Mouse (Mus musculus) CH12.LX (cell line): ENCODE data around the gene Msi2. TPM values are rescaled to one million over a fixed set of nuclear protein-coding genes. Genes with fewer than 3 reads are reported as not detected.

Experiments
- DNase-seq: peaks from one replicate; pipeline ENCODE4 v3.0.0-alpha.2; 2013; ENCODE audit errors: extremely low read depth
- H3K27ac ChIP-seq: 2 replicates; pipeline ENCODE4 v1.5.1; 2012; ENCODE audit warnings: low read depth, mild to moderate bottlenecking, control low read depth, moderate library complexity; ENCODE audit not compliant: insufficient read depth
- H3K27me3 ChIP-seq: replicated peaks from 2 replicates; pipeline ENCODE3; 2012; ENCODE audit warnings: inconsistent platforms
- H3K36me3 ChIP-seq, 2 experiments: replicated peaks in 1 of 2; 2 replicates each; pipeline versions ENCODE3 to v1.6.1; 2012; ENCODE audit warnings: inconsistent platforms in 1 of 2, low read length in 1 of 2, mild to moderate bottlenecking in 1 of 2, mixed read lengths in 1 of 2, moderate library complexity in 1 of 2; ENCODE audit not compliant: control insufficient read depth in 1 of 2, insufficient read depth in 1 of 2
- H3K4me1 ChIP-seq, 2 experiments: 2 replicates each; pipeline ENCODE4 v1.6.1; 2012; ENCODE audit warnings: inconsistent platforms in 1 of 2, moderate library complexity in 1 of 2; ENCODE audit not compliant: insufficient read depth in 2 of 2, control insufficient read depth in 1 of 2
- H3K4me2 ChIP-seq: 2 replicates; pipeline ENCODE4 v1.6.1; 2012; ENCODE audit warnings: low read depth, mild to moderate bottlenecking, control low read depth; ENCODE audit not compliant: poor library complexity, insufficient read depth, severe bottlenecking
- H3K4me3 ChIP-seq, 3 experiments: fragments of 150-350 bp in 1 of 3; sonication (generic) in 1 of 3; replicated peaks in 1 of 3; 2 replicates each; pipeline versions ENCODE3 to v1.5.1; 2011 to 2012; ENCODE audit warnings: low read depth in 2 of 3, low read length in 2 of 3, mild to moderate bottlenecking in 2 of 3, moderate library complexity in 2 of 3, control low read depth in 1 of 3, improper control_type of control experiment in 1 of 3, inconsistent platforms in 1 of 3, mixed read lengths in 1 of 3; ENCODE audit not compliant: poor library complexity in 1 of 3
- H3K79me2 ChIP-seq: replicated peaks from 2 replicates; pipeline ENCODE4 v1.6.1; 2012; ENCODE audit warnings: mild to moderate bottlenecking, moderate library complexity; ENCODE audit not compliant: control insufficient read depth, poor library complexity, insufficient read depth, severe bottlenecking; ENCODE audit errors: extremely low read depth
- H3K9ac ChIP-seq: 2 replicates; pipeline ENCODE4 v1.6.1; 2012; ENCODE audit warnings: low read depth, mild to moderate bottlenecking, control low read depth, moderate library complexity; ENCODE audit not compliant: insufficient read depth
- H3K9me3 ChIP-seq: replicated peaks from 2 replicates; pipeline ENCODE3; 2012; ENCODE audit warnings: low read length, inconsistent platforms, mixed read lengths
- BHLHE40 ChIP-seq: IDR thresholded peaks from 2 replicates; pipeline ENCODE4 v1.6.1; 2011; ENCODE audit warnings: mild to moderate bottlenecking, low read depth, low read length, improper control_type of control experiment
- CHD1 ChIP-seq: IDR thresholded peaks from 2 replicates; pipeline ENCODE4 v1.6.1; 2012; ENCODE audit warnings: low read depth, low read length, improper control_type of control experiment, inconsistent platforms
- CHD2 ChIP-seq: IDR thresholded peaks from 2 replicates; pipeline ENCODE4 v1.6.1; 2011; ENCODE audit warnings: low read length, improper control_type of control experiment
- CTCF ChIP-seq, 2 experiments: IDR thresholded peaks in 1 of 2; conservative IDR thresholded peaks in 1 of 2; 2 replicates each; pipeline ENCODE4 v1.5.1; 2011 to 2012; ENCODE audit warnings: low read depth in 2 of 2, low read length in 2 of 2, improper control_type of control experiment in 1 of 2, inconsistent platforms in 1 of 2, mild to moderate bottlenecking in 1 of 2, moderate library complexity in 1 of 2
- E2F4 ChIP-seq: IDR thresholded peaks from 2 replicates; pipeline ENCODE4 v1.6.1; 2011; ENCODE audit warnings: low read depth, low read length, improper control_type of control experiment; ENCODE audit not compliant: insufficient replicate concordance
- ELF1 ChIP-seq: IDR thresholded peaks from 2 replicates; pipeline ENCODE4 v1.6.1; 2014; ENCODE audit warnings: low read depth, mild to moderate bottlenecking, inconsistent platforms, low read length, improper control_type of control experiment
- EP300 ChIP-seq: IDR thresholded peaks from 2 replicates; pipeline ENCODE4 v1.6.1; 2011; ENCODE audit warnings: low read length, improper control_type of control experiment
- ETS1 ChIP-seq: conservative IDR thresholded peaks from 2 replicates; pipeline ENCODE4 v1.6.1; 2012; ENCODE audit warnings: low read depth, mild to moderate bottlenecking, inconsistent platforms, low read length, improper control_type of control experiment, moderate library complexity
- GABPA ChIP-seq: IDR thresholded peaks from 2 replicates; pipeline ENCODE4 v1.6.1; 2012; ENCODE audit warnings: low read depth, low read length, improper control_type of control experiment, inconsistent platforms; ENCODE audit not compliant: insufficient replicate concordance
- HCFC1 ChIP-seq: IDR thresholded peaks from 2 replicates; pipeline ENCODE4 v1.6.1; 2012; ENCODE audit warnings: low read depth, mild to moderate bottlenecking, inconsistent platforms, low read length, improper control_type of control experiment
- IRF4 ChIP-seq: IDR thresholded peaks from 2 replicates; pipeline ENCODE4 v1.6.1; 2014; ENCODE audit warnings: low read depth, mild to moderate bottlenecking, inconsistent platforms, low read length, improper control_type of control experiment
- JUN ChIP-seq: IDR thresholded peaks from 2 replicates; pipeline ENCODE4 v1.6.1; 2011; ENCODE audit warnings: low read depth, mild to moderate bottlenecking, low read length, improper control_type of control experiment, moderate library complexity; ENCODE audit not compliant: insufficient read depth
- JUND ChIP-seq: conservative IDR thresholded peaks from 2 replicates; pipeline ENCODE4 v1.6.1; 2011; ENCODE audit warnings: low read depth, low read length, improper control_type of control experiment
- KAT2A ChIP-seq: IDR thresholded peaks from 2 replicates; pipeline ENCODE4 v1.6.1; 2012; ENCODE audit warnings: low read length, improper control_type of control experiment, inconsistent platforms; ENCODE audit not compliant: insufficient replicate concordance
- MAFK ChIP-seq: IDR thresholded peaks from 2 replicates; pipeline ENCODE4 v1.6.1; 2011; ENCODE audit warnings: low read length, improper control_type of control experiment; ENCODE audit not compliant: insufficient replicate concordance
- MAX ChIP-seq: IDR thresholded peaks from 2 replicates; pipeline ENCODE4 v1.6.1; 2011; ENCODE audit warnings: low read length, improper control_type of control experiment
- MAZ ChIP-seq: IDR thresholded peaks from 2 replicates; pipeline ENCODE4 v1.6.1; 2012; ENCODE audit warnings: low read depth, mild to moderate bottlenecking, inconsistent platforms, low read length, improper control_type of control experiment, moderate library complexity
- MEF2A ChIP-seq: IDR thresholded peaks from 2 replicates; pipeline ENCODE4 v1.6.1; 2014; ENCODE audit warnings: low read depth, mild to moderate bottlenecking, inconsistent platforms, low read length, improper control_type of control experiment, borderline replicate concordance
- MXI1 ChIP-seq: IDR thresholded peaks from 2 replicates; pipeline ENCODE4 v1.6.1; 2011; ENCODE audit warnings: mild to moderate bottlenecking, low read depth, low read length, improper control_type of control experiment
- MYC ChIP-seq: IDR thresholded peaks from 2 replicates; pipeline ENCODE4 v1.6.1; 2011; ENCODE audit warnings: low read depth, mild to moderate bottlenecking, improper control_type of control experiment, low read length
- NELFE ChIP-seq: IDR thresholded peaks from 2 replicates; pipeline ENCODE4 v1.6.1; 2011; ENCODE audit warnings: low read depth, low read length, improper control_type of control experiment
- NRF1 ChIP-seq: IDR thresholded peaks from 2 replicates; pipeline ENCODE4 v1.6.1; 2014; ENCODE audit warnings: low read depth, mild to moderate bottlenecking, inconsistent platforms, low read length, improper control_type of control experiment, moderate library complexity
- PAX5 ChIP-seq: IDR thresholded peaks from 2 replicates; pipeline ENCODE4 v1.6.1; 2012; ENCODE audit warnings: low read length, inconsistent platforms, mixed read lengths
- POLR2AphosphoS2 ChIP-seq: IDR thresholded peaks from 2 replicates; pipeline ENCODE4 v1.6.1; 2011; ENCODE audit warnings: low read depth, low read length, improper control_type of control experiment
- RAD21 ChIP-seq: IDR thresholded peaks from 2 replicates; pipeline ENCODE4 v1.6.1; 2011; ENCODE audit warnings: low read depth, mild to moderate bottlenecking, low read length, improper control_type of control experiment, moderate library complexity
- SIN3A ChIP-seq: IDR thresholded peaks from 2 replicates; pipeline ENCODE4 v1.6.1; 2012; ENCODE audit warnings: low read length, improper control_type of control experiment, inconsistent platforms
- SMC3 ChIP-seq: IDR thresholded peaks from 2 replicates; pipeline ENCODE4 v1.6.1; 2011; ENCODE audit warnings: low read depth, low read length, improper control_type of control experiment
- TCF12 ChIP-seq: IDR thresholded peaks from 2 replicates; pipeline ENCODE4 v1.6.1; 2014; ENCODE audit warnings: low read depth, mild to moderate bottlenecking, inconsistent platforms, low read length, improper control_type of control experiment
- UBTF ChIP-seq: IDR thresholded peaks from 2 replicates; pipeline ENCODE4 v1.6.1; 2012; ENCODE audit warnings: low read depth, mild to moderate bottlenecking, inconsistent platforms, low read length, improper control_type of control experiment, moderate library complexity
- USF1 ChIP-seq: IDR thresholded peaks from 2 replicates; pipeline ENCODE4 v1.6.1; 2014; ENCODE audit warnings: low read depth, mild to moderate bottlenecking, inconsistent platforms, low read length, improper control_type of control experiment
- USF2 ChIP-seq: conservative IDR thresholded peaks from 2 replicates; pipeline ENCODE4 v1.6.1; 2011; ENCODE audit warnings: low read depth, low read length, improper control_type of control experiment
- ZC3H11A ChIP-seq: IDR thresholded peaks from 2 replicates; pipeline ENCODE4 v1.6.1; 2012; ENCODE audit warnings: low read depth, mild to moderate bottlenecking, inconsistent platforms, low read length, improper control_type of control experiment
- ZKSCAN1 ChIP-seq: IDR thresholded peaks from 2 replicates; pipeline ENCODE4 v1.6.1; 2012; ENCODE audit warnings: low read depth, inconsistent platforms, low read length, improper control_type of control experiment, borderline replicate concordance
- ZMIZ1 ChIP-seq: IDR thresholded peaks from 2 replicates; pipeline ENCODE4 v1.6.1; 2012; ENCODE audit warnings: low read depth, mild to moderate bottlenecking, inconsistent platforms, low read length, improper control_type of control experiment
- ZNF384 ChIP-seq: IDR thresholded peaks from 2 replicates; pipeline ENCODE4 v1.6.1; 2012; ENCODE audit warnings: low read depth, low read length, improper control_type of control experiment, inconsistent platforms
- dilution Hi-C: fragments of 300-500 bp; cut with MboI; formaldehyde crosslinking; loops from 2 replicates; pipeline ENCODE4 v1.14.3; 2020; ENCODE audit warnings: low sequenced_read_pairs; ENCODE audit not compliant: extremely low pct_unique_long_range_greater_than_20kb, extremely low pct_ligation_motif_present
- in situ Hi-C: fragments of 300-500 bp; cut with MboI; formaldehyde crosslinking; loops from 3 replicates; pipeline ENCODE4 v1.14.3; 2019; ENCODE audit warnings: low sequenced_read_pairs, low pct_ligation_motif_present, low pct_unique_long_range_greater_than_20kb, mixed read lengths
- polyA plus RNA-seq: library from polyadenylated mRNA; unstranded; fragments of >175 nt; gene quantifications from 2 replicates; pipeline ENCODE4 v1.2.1, GENCODE M21; 2012; ENCODE audit warnings: low read depth; ENCODE audit not compliant: insufficient read length
- total RNA-seq, 2 experiments: library from RNA; depleted of rRNA; stranded (reverse); fragments of 300-350 nt in 1 of 2; fragments of >200 nt in 1 of 2; gene quantifications; 2 replicates each; pipeline ENCODE4 v1.2.3; 2012 to 2014

Msi2 gene
- total and polyA plus RNA-seq, 3 experiments = 40.3 to 73.1 (median 52.6) TPM

GRCm38 (mm10) chr11:88485987-88486386, 232.3 kb downstream of the Msi2 start:
- peak; percentile 44; the same call in 1 of the 2 replicates for TF ChIP-seq MXI1
- no peak for TF ChIP-seq UBTF
- TF ChIP-seq USF1 = no peak
- TF ChIP-seq MYC = no peak; the same call in 1 of the 2 replicates
- no peak for TF ChIP-seq E2F4
- peak; percentile 65; the same call in 1 of the 2 replicates for TF ChIP-seq SIN3A
- TF ChIP-seq BHLHE40 = peak; percentile 38; the same call in 1 of the 2 replicates
- TF ChIP-seq JUN = no peak
- peak; percentile 58; the same call in 1 of the 2 replicates for TF ChIP-seq ETS1
- peak in 1 of 2 experiments; percentile 58; a peak in 2 of 4 replicates for TF ChIP-seq CTCF (conservative IDR thresholded peaks at IDR 0.05 in 1 of 2, IDR thresholded peaks at IDR 0.05 in 1 of 2; ENCODE audit: low read depth in 2 of 2, low read length in 2 of 2)
- TF ChIP-seq IRF4 = peak; percentile 30; the same call in 1 of the 2 replicates
- peak; percentile 81 for TF ChIP-seq TCF12
- TF ChIP-seq CHD2 = no peak
- TF ChIP-seq ZNF384 = no peak
- TF ChIP-seq ZKSCAN1 = no peak
- no peak for TF ChIP-seq ELF1
- 0 out of 2 replicates have a peak, but pooled peaks have one; percentile 57 for TF ChIP-seq MAX
- no peak for TF ChIP-seq POLR2AphosphoS2
- TF ChIP-seq NELFE = no peak
- TF ChIP-seq JUND = no peak
- TF ChIP-seq KAT2A = 0 out of 2 replicates have a peak, but pooled peaks have one; percentile 35
- no peak for TF ChIP-seq CHD1
- TF ChIP-seq PAX5 = no peak
- TF ChIP-seq RAD21 = peak; percentile 38
- peak; percentile 38; the same call in 1 of the 2 replicates for TF ChIP-seq MAFK
- TF ChIP-seq MEF2A = peak; percentile 70; the same call in 1 of the 2 replicates
- no peak for TF ChIP-seq GABPA
- no peak for TF ChIP-seq ZC3H11A
- peak; percentile 37; the same call in 1 of the 2 replicates for TF ChIP-seq ZMIZ1
- TF ChIP-seq HCFC1 = no peak
- TF ChIP-seq MAZ = peak; percentile 74; the same call in 1 of the 2 replicates
- TF ChIP-seq SMC3 = peak; percentile 29
- TF ChIP-seq USF2 = no peak
- peak; percentile 83 for TF ChIP-seq EP300
- no peak for TF ChIP-seq NRF1
- TF ChIP-seq, all 38 proteins: peak for 16
- in situ Hi-C loops = no loop called here
- DNase-seq = peak; percentile 94
- Histone ChIP-seq H3K9me3 (no peaks in the 10 kb centered on the region), H3K4me1 (peaks cover 33 to 99% of the 10 kb centered on the region in 2 experiments), H3K9ac (no peak overlapping the region), H3K27me3 (no peaks in the 10 kb centered on the region), H3K27ac (no peak overlapping the region), H3K79me2 (no peaks in the 10 kb centered on the region), H3K36me3 (peaks cover 5 to 32% of the 10 kb centered on the region in 2 experiments), H3K4me2 (no peak overlapping the region), H3K4me3 (no peak overlapping the region)
- dilution Hi-C loops = no loop called here
